Mouse (Mus musculus) heart, postnatal 0 days (tissue): ENCODE measurements around the gene Cdc42ep5. TPM values are rescaled to one million over a fixed set of nuclear protein-coding genes. Genes with fewer than 3 reads are reported as not detected.
A peak's percentile ranks its signal among the peaks of the same experiment; 100 is the strongest.

Source experiments
- ATAC-seq: fragments of 200-750 bp; cut with Nextera tagmentation; 2 replicates; pipeline ENCODE4 v1.8.0; 2017; ENCODE audit warnings: low read depth, moderate number of reproducible peaks, moderate library complexity; ENCODE audit not compliant: insufficient read depth
- DNase-seq: peaks from one replicate; pipeline ENCODE4 v3.0.0-alpha.2; 2016; ENCODE audit warnings: low spot score
- H3K27ac ChIP-seq: fragments of 300-500 bp; sonication (generic); 2 replicates; pipeline ENCODE4 v1.5.1; 2014; ENCODE audit warnings: low read depth, mild to moderate bottlenecking
- H3K27me3 ChIP-seq: fragments of 300-500 bp; sonication (generic); 2 replicates; pipeline ENCODE4 v1.6.1; 2014; ENCODE audit warnings: low read length, mixed read lengths; ENCODE audit not compliant: control insufficient read depth, insufficient read depth
- H3K36me3 ChIP-seq: fragments of 300-500 bp; sonication (generic); replicated peaks from 2 replicates; pipeline ENCODE4 v1.6.1; 2014; ENCODE audit warnings: low read length, mixed read lengths; ENCODE audit not compliant: control insufficient read depth, insufficient read depth
- H3K4me1 ChIP-seq: fragments of 300-500 bp; sonication (generic); 2 replicates; pipeline ENCODE4 v1.6.1; 2014; ENCODE audit warnings: antibody characterized with exemption; ENCODE audit not compliant: control insufficient read depth, insufficient read depth
- H3K4me2 ChIP-seq: fragments of 300-500 bp; sonication (generic); 2 replicates; pipeline ENCODE4 v1.6.1; 2014; ENCODE audit warnings: low read depth, mild to moderate bottlenecking, low read length, moderate library complexity
- H3K4me3 ChIP-seq: fragments of 300-500 bp; sonication (generic); 2 replicates; pipeline ENCODE4 v1.5.1; 2014; ENCODE audit warnings: low read depth, low read length
- H3K9ac ChIP-seq: fragments of 300-500 bp; sonication (generic); replicated peaks from 2 replicates; pipeline ENCODE4 v1.6.1; 2014; ENCODE audit warnings: low read depth, low read length, mixed read lengths
- H3K9me3 ChIP-seq: fragments of 300-500 bp; sonication (generic); replicated peaks from 2 replicates; pipeline ENCODE4 v1.6.1; 2016; ENCODE audit warnings: low read length; ENCODE audit not compliant: control insufficient read depth
- CTCF ChIP-seq: IDR thresholded peaks from 2 replicates; pipeline ENCODE4 v1.5.1; 2016; ENCODE audit warnings: antibody characterized with exemption, control low read depth, low read depth
- EP300 ChIP-seq: IDR thresholded peaks from 2 replicates; pipeline ENCODE4 v1.6.1; 2016; ENCODE audit warnings: antibody characterized with exemption, low read depth
- WGBS: fragments of 180-500 bp; shearing (Covaris S2); extraction: QIAGEN DNeasy Blood & Tissue Kit; methylation state at CpG from one replicate; pipeline ENCODE4 v1.1.7; 2014; 5-methylcytosine and 5-hydroxymethylcytosine counted together
- polyA plus RNA-seq: library from polyadenylated mRNA; unstranded; fragments of >200 nt; fragmentation: Nextera tagmentation; extraction: Ambion mirVana; gene quantifications from 2 replicates; pipeline ENCODE4 v1.2.1, GENCODE M21; 2015
- total RNA-seq: library from RNA; depleted of rRNA; stranded (reverse); fragments of >200 nt; gene quantifications from 2 replicates; pipeline ENCODE4 v1.2.3, GENCODE M21; 2014; ENCODE audit warnings: low replicate concordance

Gene Cdc42ep5
- total and polyA plus RNA-seq, 2 experiments from 2014 or later, result 21.0 to 37.4 TPM

DNA sequence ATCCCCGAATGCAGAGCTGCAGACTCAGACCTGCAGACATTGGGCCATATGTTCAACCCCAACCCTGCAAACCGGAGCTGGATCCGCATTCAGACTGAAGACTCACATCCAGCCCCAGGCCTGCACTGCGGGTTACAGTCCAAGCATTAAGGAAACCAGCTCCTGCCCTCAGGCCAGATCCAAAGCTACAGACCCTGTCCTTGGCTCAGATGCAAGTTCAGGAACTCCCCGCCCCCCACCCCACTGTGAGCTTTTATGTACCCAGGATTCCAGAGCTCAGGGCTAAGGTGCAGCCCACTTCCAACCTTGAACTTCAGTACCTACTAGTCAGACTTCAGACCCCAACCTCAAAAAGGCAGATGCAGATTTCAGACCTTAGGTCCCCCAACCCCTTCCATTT lies 39.8 kb downstream of the Cdc42ep5 start:
- Histone ChIP-seq H3K27me3 (peaks cover 9% of the 10 kb centered on the region), H3K27ac (no peak overlapping the region), H3K4me2 (no peak overlapping the region), H3K9ac (no peak overlapping the region), H3K9me3 (no peaks in the 10 kb centered on the region), H3K4me1 (peaks cover 11% of the 10 kb centered on the region; the same call in 1 of the 2 replicates), H3K36me3 (no peaks in the 10 kb centered on the region), H3K4me3 (no peak overlapping the region)
- WGBS, result 24% methylated on average over 5 of the region's 5 CpGs
- ATAC-seq (no peak), DNase-seq (no peak)
- TF ChIP-seq EP300 (no peak), CTCF (no peak)

GRCm38 (mm10) chr7:4124315-4124759 lies 40.3 kb downstream of the Cdc42ep5 start:
- ATAC-seq (peak; percentile 27), DNase-seq (peak; percentile 34)
- WGBS, result 6% methylated on average over 10 of the region's 10 CpGs
- no peak overlapping the region for H3K4me2 ChIP-seq
- no peaks in the 10 kb centered on the region for H3K36me3 ChIP-seq
- no peak overlapping the region for H3K4me3 ChIP-seq
- H3K9me3 ChIP-seq, result no peaks in the 10 kb centered on the region
- 0 out of 2 replicates have a peak, but pooled peaks have one; percentile 4 for TF ChIP-seq CTCF
- no peak for TF ChIP-seq EP300
- no peak overlapping the region for H3K27ac ChIP-seq
- peaks cover 11% of the 10 kb centered on the region; the same call in 1 of the 2 replicates for H3K4me1 ChIP-seq
- no peak overlapping the region for H3K9ac ChIP-seq
- peaks cover 14% of the 10 kb centered on the region for H3K27me3 ChIP-seq

DNA sequence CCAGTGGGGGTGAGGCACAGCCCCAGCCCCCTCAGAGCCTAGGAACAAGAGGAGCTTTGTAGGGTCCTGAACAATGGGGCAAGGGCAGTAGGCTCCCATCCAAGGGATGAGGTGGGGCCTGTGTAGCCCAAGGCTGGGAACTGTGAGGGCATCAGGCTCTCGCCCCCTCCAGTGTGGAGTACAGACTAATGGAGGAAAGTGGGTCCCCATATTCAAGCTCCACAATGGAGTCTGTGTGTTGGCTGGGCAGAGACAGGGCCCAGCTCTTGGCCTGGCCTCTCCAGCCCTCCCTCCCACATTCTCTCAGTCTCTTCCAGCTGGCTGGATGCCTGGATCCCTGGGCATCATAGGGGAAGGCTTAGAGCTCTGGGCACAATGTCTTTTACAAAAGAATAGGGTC lies 40.9 kb downstream of the Cdc42ep5 start:
- no peak overlapping the region for H3K4me3 ChIP-seq
- H3K9ac ChIP-seq, result no peak overlapping the region
- H3K4me2 ChIP-seq, result no peak overlapping the region
- peaks cover 20% of the 10 kb centered on the region for H3K27me3 ChIP-seq
- ATAC-seq (peak; percentile 53), DNase-seq (peak; percentile 65)
- H3K36me3 ChIP-seq, result no peaks in the 10 kb centered on the region
- peaks cover 11% of the 10 kb centered on the region; the same call in 1 of the 2 replicates for H3K4me1 ChIP-seq
- WGBS, result 89% methylated on average over 1 of the region's 1 CpGs
- H3K27ac ChIP-seq, result no peak overlapping the region
- no peaks in the 10 kb centered on the region for H3K9me3 ChIP-seq
- TF ChIP-seq CTCF (no peak), EP300 (no peak)

- Histone ChIP-seq H3K36me3 (no peaks in the 10 kb centered on the region), H3K27ac (no peak overlapping the region), H3K4me3 (no peak overlapping the region), H3K27me3 (peaks cover 30% of the 10 kb centered on the region), H3K4me2 (no peak overlapping the region), H3K9me3 (no peaks in the 10 kb centered on the region), H3K9ac (no peak overlapping the region), H3K4me1 (0 out of 2 replicates have a peak, but pooled peaks cover 11% of the 10 kb centered on the region)
- DNase-seq (no peak), ATAC-seq (no peak)
- 82% methylated on average over 10 of the region's 10 CpGs for WGBS
- TF ChIP-seq EP300 (no peak), CTCF (no peak)
Measured at GRCm38 (mm10) chr7:4122783-4123182, 41.9 kb downstream of the Cdc42ep5 start.

DNA sequence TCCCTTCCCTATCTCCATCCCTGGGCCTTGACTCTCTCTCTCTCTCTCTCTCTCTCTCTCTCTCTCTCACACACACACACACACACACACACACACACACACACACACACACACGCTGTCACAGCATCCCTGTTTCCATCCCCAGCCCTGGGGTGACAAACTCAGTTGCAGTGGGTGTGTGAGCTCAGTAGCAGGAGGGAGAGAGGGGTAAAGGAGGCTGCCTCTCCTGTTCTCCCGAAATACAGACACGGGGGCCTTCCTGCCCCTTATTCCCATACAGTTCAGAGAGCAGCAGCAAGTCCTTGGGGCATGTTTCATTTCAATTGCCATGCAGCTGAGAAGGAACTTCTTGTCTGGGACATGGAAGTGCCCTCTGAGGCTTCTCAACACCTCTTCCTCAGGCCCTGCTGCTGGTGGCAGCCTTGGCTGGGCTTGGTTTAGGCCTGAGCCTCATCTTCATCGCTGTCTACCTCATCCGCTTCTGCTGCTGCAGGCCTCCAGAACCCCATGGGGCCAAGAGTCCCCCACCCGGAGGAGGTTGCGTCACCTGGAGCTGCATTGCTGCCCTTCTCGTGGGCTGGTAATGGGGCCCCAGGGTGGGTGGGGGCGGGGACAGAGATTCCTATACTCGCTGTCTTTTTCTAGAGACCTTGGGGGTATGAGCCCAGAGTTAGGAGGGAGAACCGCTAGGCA lies 42.4 kb downstream of the Cdc42ep5 start:
- no peak for ATAC-seq
- peaks cover 30% of the 10 kb centered on the region for H3K27me3 ChIP-seq
- TF ChIP-seq EP300 (no peak), CTCF (no peak)

More for the DNA sequence above, 42.4 kb downstream of the Cdc42ep5 start:
- H3K9ac ChIP-seq, result no peak overlapping the region
- 0 out of 2 replicates have a peak, but pooled peaks cover 11% of the 10 kb centered on the region for H3K4me1 ChIP-seq
- no peaks in the 10 kb centered on the region for H3K9me3 ChIP-seq
- no peak for DNase-seq
- H3K4me3 ChIP-seq, result no peak overlapping the region
- no peaks in the 10 kb centered on the region for H3K36me3 ChIP-seq
- no peak overlapping the region for H3K27ac ChIP-seq
- WGBS, result 54% methylated on average over 11 of the region's 11 CpGs
- no peak overlapping the region for H3K4me2 ChIP-seq
